Mouse (Mus musculus): ENCODE measurements around the gene Polr1c. TPM values are rescaled to one million over a fixed set of nuclear protein-coding genes. Genes with fewer than 3 reads are reported as not detected.
A peak's percentile ranks its signal among the peaks of the same experiment; 100 is the strongest.

Gene Polr1c
- total and polyA plus RNA-seq, 2 experiments = 25.2 to 34.4 TPM

DNA sequence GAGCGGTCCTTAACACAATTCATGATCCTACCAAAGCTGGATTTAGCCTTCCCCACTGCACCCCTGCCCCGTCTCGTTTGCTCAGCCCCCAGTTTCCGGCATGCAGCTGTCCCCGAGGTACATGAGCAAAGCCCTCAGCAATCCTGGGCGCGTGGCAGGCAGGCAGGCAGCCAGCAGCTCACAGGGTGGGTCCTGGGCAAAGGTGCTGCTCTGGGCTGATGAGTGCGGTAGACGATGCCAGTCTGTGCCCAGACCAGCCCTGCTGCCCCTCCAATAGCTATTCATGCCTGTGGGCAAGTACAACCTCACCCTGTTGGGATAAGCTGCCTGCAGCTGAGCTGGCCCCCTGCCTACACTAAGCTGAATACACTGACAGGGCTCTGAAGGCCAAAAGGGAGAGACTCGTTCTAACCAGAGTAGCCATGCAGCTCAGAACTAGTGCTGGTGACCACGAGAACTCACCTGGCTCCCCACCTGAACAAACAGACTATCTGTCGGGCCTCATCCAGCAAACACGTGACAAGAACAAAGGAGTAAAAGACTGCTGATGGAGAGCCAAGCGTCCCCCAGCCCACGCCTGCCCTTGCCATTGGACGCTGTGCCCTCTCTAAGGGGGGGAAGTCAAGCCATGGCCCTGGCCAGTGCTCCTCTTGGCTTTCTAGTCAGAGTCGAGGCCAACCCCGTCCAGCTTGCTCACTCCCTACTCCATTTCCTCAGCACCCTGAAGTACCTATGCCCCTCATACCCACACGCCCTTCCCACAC is 22.1 kb upstream of the Polr1c start:
- 0 out of 2 replicates have a peak, but pooled peaks cover 4% of the 10 kb centered on the region for H3K79me2 ChIP-seq (ENCODE audit: control insufficient read depth, insufficient read depth, low read length)
- 85% methylated on average over 19 of the region's 19 CpGs for WGBS
- no peak for DNase-seq (ENCODE audit: extremely low read depth, low read depth, low spot score)
- H3K36me3 ChIP-seq (ENCODE audit: control insufficient read depth, insufficient read depth, low read length) = peaks cover 4% of the 10 kb centered on the region; the same call in 1 of the 2 replicates
- no peak overlapping the region for H3K27ac ChIP-seq (replicated peaks; ENCODE audit: insufficient read depth, low read depth, low read length)
- no peak overlapping the region for H3K4me3 ChIP-seq (ENCODE audit: insufficient read depth, low read depth, low read length)
- TF ChIP-seq POLR2A (IDR thresholded peaks at IDR 0.05; ENCODE audit: extremely low read depth, insufficient read depth, low read length) = no peak
- no peak for TF ChIP-seq CTCF (IDR thresholded peaks at IDR 0.05; ENCODE audit: low read depth, low read length)
- no peaks in the 10 kb centered on the region for H3K27me3 ChIP-seq (ENCODE audit: control insufficient read depth, insufficient read depth, low read length)
- H3K9ac ChIP-seq (ENCODE audit: low read depth, low read length) = no peak overlapping the region
- H3K4me1 ChIP-seq (ENCODE audit: control insufficient read depth, insufficient read depth, low read length) = peaks cover 9% of the 10 kb centered on the region

DNA sequence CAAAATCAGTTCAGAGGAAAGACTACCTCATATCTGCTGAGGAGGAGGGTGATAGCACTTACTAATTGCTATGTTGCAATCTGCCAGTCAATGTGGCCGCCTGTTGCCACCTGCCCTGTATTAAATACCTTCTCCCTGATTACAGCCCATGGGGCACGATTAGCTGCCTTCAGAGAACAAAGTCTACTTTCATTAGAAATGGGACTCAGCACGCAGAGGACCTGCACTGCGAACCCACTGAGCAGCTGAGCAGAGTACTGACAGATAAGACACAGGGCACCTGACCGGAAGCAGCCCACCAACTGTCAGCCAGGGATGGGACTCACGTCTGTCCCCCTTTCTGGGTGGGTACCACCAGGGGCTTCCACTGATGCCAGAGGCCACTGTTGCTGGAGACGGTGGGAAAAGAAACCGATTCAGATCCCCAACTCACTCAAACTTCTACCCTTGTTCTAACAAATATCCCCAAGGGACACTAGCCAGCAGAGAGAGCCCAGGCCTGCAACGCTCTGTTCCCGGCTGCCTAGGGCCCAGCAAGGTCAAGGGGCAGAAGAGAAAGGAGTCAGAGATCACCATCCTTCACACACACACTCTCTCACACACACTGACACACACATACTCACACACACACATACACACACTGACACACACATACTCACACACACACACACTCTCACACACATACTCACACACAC is 20.3 kb upstream of the Polr1c start:
- Histone ChIP-seq H3K36me3 (ENCODE audit: control insufficient read depth, insufficient read depth, low read length) (peaks cover 4% of the 10 kb centered on the region; the same call in 1 of the 2 replicates), H3K4me3 (ENCODE audit: insufficient read depth, low read depth, low read length) (no peak overlapping the region), H3K4me1 (ENCODE audit: control insufficient read depth, insufficient read depth, low read length) (peaks cover 12% of the 10 kb centered on the region), H3K27me3 (ENCODE audit: control insufficient read depth, insufficient read depth, low read length) (no peaks in the 10 kb centered on the region), H3K27ac (replicated peaks; ENCODE audit: insufficient read depth, low read depth, low read length) (no peak overlapping the region), H3K9ac (ENCODE audit: low read depth, low read length) (no peak overlapping the region), H3K79me2 (ENCODE audit: control insufficient read depth, insufficient read depth, low read length) (no peaks in the 10 kb centered on the region)
- 64% methylated on average over 10 of the region's 10 CpGs for WGBS
- TF ChIP-seq CTCF (IDR thresholded peaks at IDR 0.05; ENCODE audit: low read depth, low read length) = no peak
- no peak for TF ChIP-seq POLR2A (IDR thresholded peaks at IDR 0.05; ENCODE audit: extremely low read depth, insufficient read depth, low read length)
- DNase-seq (ENCODE audit: extremely low read depth, low read depth, low spot score) = no peak

DNA sequence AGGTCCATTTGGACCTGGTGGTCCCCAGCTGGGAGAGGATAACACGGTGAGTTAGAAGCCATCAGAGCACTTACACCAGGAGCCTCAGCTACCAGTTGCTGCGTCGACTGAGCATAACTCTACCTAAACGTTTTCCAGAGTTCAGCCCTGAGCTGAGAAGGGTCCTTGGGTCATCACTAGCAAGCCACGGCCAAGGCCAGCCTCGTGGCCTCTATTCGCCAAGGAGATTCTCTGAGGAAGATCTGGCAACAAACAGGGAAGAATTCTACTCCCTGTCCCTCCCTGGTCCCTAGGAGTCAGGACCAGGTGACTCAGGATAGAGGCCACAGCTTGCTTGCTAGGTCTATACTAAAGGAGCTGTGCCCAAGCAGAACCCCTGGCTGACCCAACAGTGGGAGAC is 19.7 kb upstream of the Polr1c start:
- Histone ChIP-seq H3K9ac (ENCODE audit: low read depth, low read length) (no peak overlapping the region), H3K79me2 (ENCODE audit: control insufficient read depth, insufficient read depth, low read length) (no peaks in the 10 kb centered on the region), H3K4me1 (ENCODE audit: control insufficient read depth, insufficient read depth, low read length) (peaks cover 12% of the 10 kb centered on the region), H3K36me3 (ENCODE audit: control insufficient read depth, insufficient read depth, low read length) (peaks cover 4% of the 10 kb centered on the region; the same call in 1 of the 2 replicates), H3K27ac (replicated peaks; ENCODE audit: insufficient read depth, low read depth, low read length) (no peak overlapping the region), H3K4me3 (ENCODE audit: insufficient read depth, low read depth, low read length) (no peak overlapping the region), H3K27me3 (ENCODE audit: control insufficient read depth, insufficient read depth, low read length) (no peaks in the 10 kb centered on the region)
- TF ChIP-seq CTCF (IDR thresholded peaks at IDR 0.05; ENCODE audit: low read depth, low read length) (no peak), POLR2A (IDR thresholded peaks at IDR 0.05; ENCODE audit: extremely low read depth, insufficient read depth, low read length) (no peak)
- WGBS = 90% methylated on average over 7 of the region's 7 CpGs
- no peak for DNase-seq (ENCODE audit: extremely low read depth, low read depth, low spot score)

DNA sequence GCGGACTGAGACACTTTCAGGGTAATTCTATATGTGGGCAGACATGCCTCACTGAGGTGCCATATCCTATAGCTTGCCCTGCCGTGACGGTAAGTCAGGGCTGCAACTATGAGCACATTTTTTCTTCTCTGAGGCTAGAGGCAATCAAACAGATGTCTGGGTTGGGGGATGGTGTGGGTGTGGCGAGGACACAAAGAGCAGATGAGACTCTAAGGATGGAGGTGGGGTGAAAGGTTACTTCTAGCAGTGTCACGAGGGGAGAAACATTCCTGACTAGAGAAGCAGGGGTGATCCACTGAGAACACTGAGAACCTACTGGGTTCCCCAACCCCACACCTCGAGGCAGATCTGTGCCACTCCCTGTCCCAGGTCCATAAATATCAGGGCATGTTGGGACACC is 19.1 kb upstream of the Polr1c start:
- Histone ChIP-seq H3K27ac (replicated peaks; ENCODE audit: insufficient read depth, low read depth, low read length) (no peak overlapping the region), H3K36me3 (ENCODE audit: control insufficient read depth, insufficient read depth, low read length) (peaks cover 7% of the 10 kb centered on the region; the same call in 1 of the 2 replicates)

DNA sequence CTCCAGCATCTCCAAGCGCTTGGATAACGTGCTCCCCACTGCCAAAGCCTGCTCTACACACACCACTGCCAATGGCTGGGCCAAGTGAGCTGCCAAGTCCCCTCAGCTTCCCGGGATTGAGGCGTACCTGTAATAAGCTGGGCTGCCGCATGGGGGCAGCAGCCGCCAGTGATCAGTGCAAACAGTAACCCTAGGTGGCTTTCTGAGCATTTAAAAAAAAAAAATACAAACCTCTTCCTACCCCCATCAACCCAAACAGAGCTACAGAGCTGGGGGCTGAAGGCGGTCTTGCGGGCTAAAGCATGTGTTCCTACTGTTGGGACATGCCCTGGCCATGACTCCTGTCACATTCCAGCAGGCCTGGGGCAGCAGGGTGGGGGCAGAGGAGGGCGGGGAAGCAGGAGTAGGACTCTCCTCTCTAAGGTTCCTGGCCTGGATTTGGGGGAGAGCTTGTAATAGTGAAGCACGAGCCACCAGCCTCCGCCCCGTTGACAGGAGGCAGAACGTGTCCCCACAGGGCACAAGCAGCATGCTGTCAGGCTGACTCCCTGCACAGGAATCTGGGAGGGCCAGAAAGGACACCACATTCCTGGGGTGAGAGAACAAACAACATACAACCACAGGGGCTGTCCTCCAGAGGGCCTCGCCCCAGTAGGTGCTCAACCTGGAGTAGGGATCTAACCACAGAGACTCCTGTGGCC is 18.2 kb upstream of the Polr1c start:
- Histone ChIP-seq H3K9ac (ENCODE audit: low read depth, low read length) (0 out of 2 replicates have a peak overlapping the region, but pooled peaks have one; percentile 3), H3K4me1 (ENCODE audit: control insufficient read depth, insufficient read depth, low read length) (peaks cover 12% of the 10 kb centered on the region), H3K36me3 (ENCODE audit: control insufficient read depth, insufficient read depth, low read length) (peaks cover 3% of the 10 kb centered on the region; the same call in 1 of the 2 replicates), H3K27me3 (ENCODE audit: control insufficient read depth, insufficient read depth, low read length) (no peaks in the 10 kb centered on the region), H3K4me3 (ENCODE audit: insufficient read depth, low read depth, low read length) (peak overlapping the region; percentile 14; the same call in 1 of the 2 replicates), H3K27ac (replicated peaks; ENCODE audit: insufficient read depth, low read depth, low read length) (peak overlapping the region; percentile 79), H3K79me2 (ENCODE audit: control insufficient read depth, insufficient read depth, low read length) (no peaks in the 10 kb centered on the region)
- 22% methylated on average over 14 of the region's 14 CpGs for WGBS
- DNase-seq (ENCODE audit: extremely low read depth, low read depth, low spot score) = peak; percentile 66
- TF ChIP-seq CTCF (IDR thresholded peaks at IDR 0.05; ENCODE audit: low read depth, low read length) (peak; percentile 94), POLR2A (IDR thresholded peaks at IDR 0.05; ENCODE audit: extremely low read depth, insufficient read depth, low read length) (no peak)

More for the DNA sequence above, 19.1 kb upstream of the Polr1c start:
- H3K79me2 ChIP-seq (ENCODE audit: control insufficient read depth, insufficient read depth, low read length) = no peaks in the 10 kb centered on the region
- WGBS = 87% methylated on average over 6 of the region's 6 CpGs
- no peak for DNase-seq (ENCODE audit: extremely low read depth, low read depth, low spot score)
- H3K27me3 ChIP-seq (ENCODE audit: control insufficient read depth, insufficient read depth, low read length) = no peaks in the 10 kb centered on the region
- no peak overlapping the region for H3K4me3 ChIP-seq (ENCODE audit: insufficient read depth, low read depth, low read length)
- H3K4me1 ChIP-seq (ENCODE audit: control insufficient read depth, insufficient read depth, low read length) = peaks cover 12% of the 10 kb centered on the region
- TF ChIP-seq POLR2A (IDR thresholded peaks at IDR 0.05; ENCODE audit: extremely low read depth, insufficient read depth, low read length) (no peak), CTCF (IDR thresholded peaks at IDR 0.05; ENCODE audit: low read depth, low read length) (no peak)
- no peak overlapping the region for H3K9ac ChIP-seq (ENCODE audit: low read depth, low read length)

Data from liver, adult 2 months (tissue).